Mouse (Mus musculus): Measurements from ENCODE around the gene Gpr146.
A peak's percentile ranks its signal among the peaks of the same experiment; 100 is the strongest.
"Not testable (repeated sequence)": the region's sequence is repeated elsewhere in the genome, so short reads cannot be mapped to it uniquely, and the experiment has no call there.

The Gpr146 gene

GRCm38 (mm10) chr5:139380385-139381248, 3.1 kb downstream of the Gpr146 start:
- no peak for DNase-seq (ENCODE audit: extremely low read depth, low read depth, low spot score)

GRCm38 (mm10) chr5:139381586-139382513, 4.4 kb downstream of the Gpr146 start:
- peak; percentile 56 for DNase-seq (ENCODE audit: extremely low read depth, low read depth, low spot score)

GRCm38 (mm10) chr5:139382760-139383159, 5.3 kb downstream of the Gpr146 start:
- no peak for DNase-seq (ENCODE audit: extremely low read depth, low read depth, low spot score)

DNA sequence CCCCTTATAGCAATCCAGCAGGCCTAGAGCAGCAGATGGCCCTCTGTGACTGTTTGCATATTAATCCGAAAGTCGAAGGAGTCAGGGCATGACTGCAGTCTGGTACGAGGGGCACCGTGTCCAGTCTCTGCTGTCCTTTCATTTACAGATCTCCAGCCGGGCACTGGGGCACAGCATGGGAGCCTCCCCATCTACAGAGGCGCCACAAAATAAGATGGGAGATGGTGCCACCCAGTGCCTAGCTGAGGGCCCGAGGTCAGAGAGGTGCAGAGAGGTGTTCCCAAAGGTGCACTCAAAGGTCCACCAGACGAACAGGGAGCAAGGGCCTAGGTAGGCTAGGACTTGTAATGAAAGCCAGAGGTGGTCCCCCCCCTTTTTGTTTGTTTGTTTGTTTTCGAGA, 5.7 kb downstream of the Gpr146 start:
- no peak for DNase-seq (ENCODE audit: extremely low read depth, low read depth, low spot score)

- no peak for DNase-seq (ENCODE audit: extremely low read depth, low read depth, low spot score)
Measured at GRCm38 (mm10) chr5:139384531-139384930, 7.0 kb downstream of the Gpr146 start.

DNA sequence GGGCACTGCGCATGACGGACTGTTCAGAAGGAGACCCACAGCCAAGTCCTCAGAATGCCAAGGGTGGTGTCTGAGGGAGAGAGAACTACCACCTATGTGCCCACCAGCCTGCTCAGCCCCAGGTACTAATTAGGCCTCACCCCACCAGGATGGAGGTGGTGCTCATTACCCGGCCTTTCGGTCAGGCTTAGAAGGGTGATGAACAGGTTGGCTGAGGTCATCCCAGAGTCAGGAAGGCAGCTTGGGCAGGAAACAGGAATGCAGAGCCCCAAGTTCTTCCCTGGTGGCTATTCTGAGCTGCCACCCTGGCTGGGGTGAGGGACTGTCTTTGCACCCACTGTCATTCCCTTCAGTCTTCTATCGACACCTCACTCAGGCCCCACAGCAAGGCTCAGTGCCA, 8.6 kb downstream of the Gpr146 start:
- DNase-seq (ENCODE audit: extremely low read depth, low read depth, low spot score), result no peak

DNA sequence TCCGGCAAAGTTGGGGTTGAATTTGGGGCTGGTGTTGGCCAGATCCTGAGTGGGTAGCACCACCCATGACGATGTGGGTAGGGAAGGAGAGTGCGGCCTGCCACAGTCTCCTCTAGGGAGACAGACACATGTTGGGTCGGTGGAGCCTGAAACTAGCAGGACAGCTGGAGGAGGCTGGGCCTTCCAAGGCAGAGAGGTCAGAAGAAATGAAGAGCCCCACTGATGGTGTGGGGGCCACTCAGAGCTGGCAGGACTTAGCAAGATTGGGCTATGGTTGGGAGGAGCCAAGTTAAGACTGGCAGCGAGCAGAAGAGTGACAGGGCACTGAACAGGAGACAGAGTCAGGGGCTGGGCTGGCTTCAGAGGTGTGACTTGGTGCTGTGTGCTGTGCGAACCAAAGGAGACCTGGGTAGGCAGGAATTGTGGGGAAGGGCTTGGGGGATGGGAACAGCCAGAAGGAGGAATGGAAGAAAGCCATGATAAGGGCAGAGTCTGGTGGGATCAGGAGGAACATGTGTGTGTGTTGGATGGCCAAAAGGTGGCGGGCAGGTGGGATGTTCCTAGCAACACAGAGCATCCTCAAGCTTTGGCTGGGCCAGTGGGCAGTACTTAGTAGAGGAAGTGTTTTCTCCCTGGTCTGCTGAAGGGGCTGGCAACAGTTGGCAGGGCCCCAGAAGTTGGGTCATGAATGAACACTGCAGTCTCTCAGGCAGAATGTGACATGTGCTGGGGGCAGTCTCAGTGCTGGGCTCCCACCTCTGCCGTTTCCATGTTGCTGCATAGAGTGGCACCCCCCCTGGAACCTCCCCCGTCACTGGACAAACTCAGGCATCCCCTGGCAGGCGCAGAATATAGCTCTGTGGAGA, 10.1 kb downstream of the Gpr146 start:
- DNase-seq (ENCODE audit: extremely low read depth, low read depth, low spot score), result no peak

DNA sequence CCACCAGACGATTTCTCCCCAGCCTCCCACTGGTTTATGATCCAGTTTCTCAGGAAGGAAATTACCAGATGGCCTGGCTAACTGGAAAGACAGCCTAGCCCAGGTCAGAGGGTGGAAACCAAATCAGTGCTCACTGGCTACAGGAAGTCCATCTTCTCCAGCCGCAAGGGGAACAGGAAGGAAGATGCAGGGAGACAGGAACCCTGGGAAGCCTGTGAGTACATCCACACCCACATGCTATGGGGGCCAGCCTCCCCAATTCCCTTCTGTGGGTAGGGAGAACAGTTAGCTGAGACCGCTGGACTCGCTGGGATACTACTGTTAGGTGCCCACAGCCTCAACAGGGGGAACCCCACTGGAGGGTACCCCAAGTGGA, 10.7 kb downstream of the Gpr146 start:
- DNase-seq (ENCODE audit: extremely low read depth, low read depth, low spot score), result no peak

- DNase-seq (ENCODE audit: extremely low read depth, low read depth, low spot score), result no peak
Measured at GRCm38 (mm10) chr5:139388694-139389675, 11.5 kb downstream of the Gpr146 start.

DNA sequence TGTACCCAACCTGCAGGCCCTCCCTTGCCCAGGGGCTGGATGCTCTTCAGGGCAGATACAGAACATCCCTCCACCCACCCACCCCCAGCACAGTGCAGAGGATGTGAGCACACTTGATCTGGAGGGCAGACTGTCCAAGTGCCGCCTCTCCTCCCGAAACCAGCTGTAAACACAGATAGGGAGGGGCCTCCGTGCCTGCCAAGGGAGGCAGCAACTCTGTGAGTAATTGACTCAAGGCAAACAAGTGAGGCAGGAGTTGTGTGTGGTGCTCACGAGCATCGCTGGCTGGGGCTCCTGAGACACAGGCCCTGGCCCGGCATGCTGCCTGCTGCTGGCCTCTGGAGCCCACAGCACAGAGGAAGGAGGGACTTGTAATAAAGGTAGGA, 12.2 kb downstream of the Gpr146 start:
- no peak for DNase-seq (ENCODE audit: extremely low read depth, low read depth, low spot score)

GRCm38 (mm10) chr5:139390324-139391119, 13.0 kb downstream of the Gpr146 start:
- DNase-seq (ENCODE audit: extremely low read depth, low read depth, low spot score), result not testable (repeated sequence)

- DNase-seq (ENCODE audit: extremely low read depth, low read depth, low spot score), result no peak
Measured at GRCm38 (mm10) chr5:139391309-139391990, 14.0 kb downstream of the Gpr146 start.

DNA sequence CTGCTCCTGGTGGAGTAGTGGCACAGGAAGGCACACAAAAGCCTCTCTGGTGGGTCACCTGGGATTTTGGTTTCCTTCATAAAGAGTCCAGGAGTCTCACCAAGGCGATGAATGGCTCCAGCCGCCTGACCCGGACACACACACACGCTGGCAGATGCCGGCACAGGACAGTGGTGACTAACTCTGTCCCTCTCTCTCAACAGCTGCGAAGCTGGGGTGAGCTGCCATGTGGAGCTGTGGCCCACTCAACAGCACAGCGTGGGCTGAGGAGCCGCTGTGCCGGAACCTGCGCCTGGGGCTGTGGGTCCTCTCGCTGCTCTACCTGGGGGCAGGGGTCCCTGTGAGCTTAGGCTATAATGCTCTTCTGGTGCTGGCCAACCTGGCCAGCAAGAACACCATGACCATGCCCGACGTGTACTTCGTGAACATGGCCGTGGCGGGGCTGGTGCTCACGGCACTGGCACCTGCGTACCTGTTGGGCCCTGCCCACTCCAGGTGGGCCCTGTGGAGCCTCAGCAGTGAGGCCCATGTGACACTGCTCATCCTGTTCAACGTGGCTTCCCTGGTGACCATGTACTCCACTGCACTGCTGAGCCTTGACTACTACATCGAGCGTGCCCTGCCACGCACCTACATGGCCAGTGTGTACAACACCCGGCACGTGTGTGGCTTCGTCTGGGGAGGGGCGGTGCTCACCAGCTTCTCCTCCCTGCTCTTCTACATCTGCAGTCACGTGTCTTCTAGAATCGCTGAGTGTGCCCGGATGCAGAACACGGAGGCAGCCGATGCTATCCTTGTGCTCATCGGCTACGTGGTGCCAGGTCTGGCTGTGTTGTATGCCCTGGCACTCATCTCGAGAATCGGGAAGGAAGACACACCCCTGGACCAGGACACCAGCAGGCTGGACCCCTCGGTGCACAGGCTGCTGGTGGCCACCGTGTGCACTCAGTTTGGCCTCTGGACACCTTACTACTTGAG, 15.0 kb downstream of the Gpr146 start:
- no peak for DNase-seq (ENCODE audit: extremely low read depth, low read depth, low spot score)

GRCm38 (mm10) chr5:139393197-139393588, 15.7 kb downstream of the Gpr146 start:
- no peak for DNase-seq (ENCODE audit: extremely low read depth, low read depth, low spot score)

DNA sequence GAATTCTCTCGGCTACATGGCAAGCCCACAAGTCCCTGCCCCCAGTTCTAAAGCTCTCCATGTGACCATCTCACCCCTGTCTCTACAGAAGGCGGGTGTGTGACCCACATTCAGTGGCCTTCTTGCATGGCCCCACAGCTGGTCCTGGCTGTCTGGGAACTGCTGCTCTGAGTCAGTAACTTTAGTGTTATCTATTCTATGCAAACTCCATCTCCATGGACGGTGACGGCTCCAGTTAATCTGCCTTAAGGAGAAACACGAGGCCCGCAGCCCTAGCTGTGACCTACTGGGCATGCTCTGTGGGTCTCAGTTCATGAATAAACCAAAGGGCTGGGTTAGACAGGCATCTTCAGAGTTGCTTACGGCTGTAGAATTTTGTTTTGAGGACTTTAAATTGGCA, 16.9 kb downstream of the Gpr146 start:
- DNase-seq (ENCODE audit: extremely low read depth, low read depth, low spot score), result no peak

GRCm38 (mm10) chr5:139395528-139395927, 18.0 kb downstream of the Gpr146 start:
- no peak for DNase-seq (ENCODE audit: extremely low read depth, low read depth, low spot score)

GRCm38 (mm10) chr5:139397359-139397916, 19.9 kb downstream of the Gpr146 start:
- no peak for DNase-seq (ENCODE audit: extremely low read depth, low read depth, low spot score)

Measured in fat pad, adult 2 months (tissue).